In the genomic region with DNA sequence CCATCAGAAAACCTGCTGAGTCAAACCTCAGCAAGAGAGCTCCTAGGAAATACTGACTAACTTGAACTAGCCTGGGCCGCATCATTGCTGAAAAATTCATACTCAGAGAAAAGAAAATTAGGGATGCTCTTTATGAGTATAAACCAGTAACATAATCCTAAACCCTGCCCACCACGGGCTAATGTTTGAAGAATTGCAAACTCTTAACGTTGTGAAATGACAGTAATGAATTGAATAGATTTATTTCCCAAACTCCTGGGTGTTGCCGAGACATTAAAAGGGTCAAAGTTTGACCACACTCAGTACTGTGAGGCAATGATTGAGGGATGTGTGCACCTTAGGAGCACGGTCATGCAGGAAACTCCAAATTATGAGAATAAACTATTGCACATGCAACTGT, we compare ENCODE assay signal across 17 mouse cellular contexts.
"Had no signal": no experiment of that assay in that cellular context is flagged by ENCODE, and none has a peak within 500 bp of the region (broad histone marks: within the 10 kb centered on the region; RNA-seq: fewer than 3 reads in every experiment).

No protein-coding gene starts in this region.

- H3K36me3 ChIP-seq: midbrain, embryonic 10.5 days; midbrain, embryonic 12.5 days; neural tube, embryonic 12.5 days had no signal

- ATAC-seq: midbrain, embryonic 16.5 days had no signal

- H3K27ac ChIP-seq: midbrain, embryonic 10.5 days; midbrain, embryonic 12.5 days; neural tube, embryonic 12.5 days had no signal

- H3K4me2 ChIP-seq: lung, embryonic 14.5 days; midbrain, embryonic 12.5 days; neural tube, embryonic 12.5 days had no signal

- H3K9me3 ChIP-seq: midbrain, embryonic 10.5 days; midbrain, embryonic 12.5 days; neural tube, embryonic 12.5 days had no signal

- H3K4me3 ChIP-seq: midbrain, embryonic 10.5 days; midbrain, embryonic 12.5 days; neural tube, embryonic 12.5 days had no signal

- H3K27me3 ChIP-seq: midbrain, embryonic 12.5 days; neural tube, embryonic 12.5 days had no signal

- H3K4me1 ChIP-seq: midbrain, embryonic 10.5 days; midbrain, embryonic 12.5 days; neural tube, embryonic 12.5 days had no signal

- H3K9ac ChIP-seq: lung, embryonic 14.5 days; midbrain, embryonic 12.5 days; neural tube, embryonic 12.5 days had no signal

- DNase-seq: lung, adult 18-20 months; lung, embryonic 14.5 days; lung, postnatal 10 days; lung, postnatal 4 days; midbrain, embryonic 14.5 days; retina, postnatal 1 day; right cerebral cortex, adult 18-20 months; right cerebral cortex, postnatal 25 days; right cerebral cortex, postnatal 4 days; spleen, adult 18-20 months; thymus, adult 18-20 months; thymus, postnatal 14 days; thymus, postnatal 36 days had no signal
